Mouse (Mus musculus): ENCODE data around the gene Hoxd10. TPM values are rescaled to one million over a fixed set of nuclear protein-coding genes. Genes with fewer than 3 reads are reported as not detected.
A peak's percentile ranks its signal among the peaks of the same experiment; 100 is the strongest.

Gene Hoxd10
- polyA plus RNA-seq, 1 experiment from 2014 or later: 33.5 TPM

DNA sequence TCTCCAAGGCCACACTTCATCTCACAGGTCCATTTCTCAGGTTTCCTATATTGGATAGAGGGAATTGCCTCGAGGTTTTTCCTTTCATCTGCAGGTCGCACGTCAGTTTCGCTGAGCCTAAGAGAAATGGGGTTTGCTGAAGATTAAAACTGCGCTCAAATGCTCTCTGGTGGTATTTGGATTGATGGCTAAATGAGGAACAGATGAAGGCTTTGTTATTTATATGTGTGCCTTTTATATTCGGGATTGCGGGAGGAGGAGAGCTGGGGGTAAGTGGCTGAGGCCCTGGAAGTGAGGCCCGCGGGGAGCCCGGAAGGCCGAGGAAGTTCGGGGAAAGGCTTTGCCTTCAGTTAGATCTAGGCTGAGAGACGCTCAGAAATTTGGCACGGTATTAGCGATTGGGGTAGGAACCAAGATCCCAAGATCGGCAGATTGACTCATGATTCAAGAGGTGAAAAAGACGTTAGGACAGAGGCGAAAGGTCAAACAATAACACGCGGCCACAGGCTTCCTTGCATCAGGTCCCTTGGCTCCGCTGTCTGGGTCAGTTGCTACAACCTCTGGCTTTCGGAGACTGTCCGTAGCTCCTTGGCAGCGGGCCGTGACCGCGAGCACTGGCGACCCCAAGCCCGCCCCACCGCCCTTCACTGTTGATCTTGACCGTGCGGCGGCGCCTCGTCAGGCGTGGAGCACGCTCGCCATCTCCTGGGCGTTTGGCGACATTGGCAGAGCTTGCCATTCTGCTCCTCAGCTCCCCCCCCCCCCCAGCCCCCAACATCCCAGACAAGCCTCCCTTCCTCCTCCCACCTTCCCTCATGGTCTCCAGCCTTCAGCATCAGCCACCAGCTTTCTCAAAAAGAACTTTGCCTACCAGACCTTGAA, 19.0 kb upstream of the Hoxd10 start:
- whole genome bisulfite sequencing: 7% methylated on average over 39 of the region's 40 CpGs
- ATAC-seq (ENCODE audit: low FRiP score, low TSS enrichment): peak; percentile 36; the same call in 1 of the 2 replicates
- no peak overlapping the region for H3K9ac ChIP-seq (replicated peaks; ENCODE audit: low read length)

DNA sequence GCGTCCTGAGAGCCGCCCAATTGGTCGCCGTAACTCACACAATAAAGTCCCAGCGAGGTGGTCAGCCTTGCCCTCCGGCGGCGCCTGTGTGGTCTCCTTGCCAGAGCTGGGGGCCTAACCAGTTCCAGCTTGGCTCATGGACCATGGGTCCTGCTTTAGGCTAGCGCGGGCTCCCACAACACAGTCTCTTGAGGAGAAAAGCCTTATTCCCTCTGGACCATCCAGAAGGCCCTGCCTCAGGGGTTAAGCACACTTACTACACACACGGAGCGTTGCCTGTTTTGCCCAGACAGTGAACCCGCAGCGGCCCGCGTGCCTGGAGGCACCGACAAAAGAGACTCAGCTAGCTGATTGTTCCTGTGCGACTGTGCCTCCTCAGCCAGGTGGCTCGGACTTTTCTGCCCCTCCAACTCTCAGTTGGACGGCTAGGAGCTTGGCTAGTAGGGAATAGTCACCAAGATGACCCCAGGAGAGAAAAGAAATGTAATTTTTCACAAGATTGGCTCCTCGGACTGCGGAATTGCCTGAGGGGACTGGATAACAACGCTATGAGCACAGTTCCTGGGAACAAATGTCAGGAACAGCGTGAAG, 17.8 kb upstream of the Hoxd10 start:
- H3K4me3 ChIP-seq (ENCODE audit: low read length): no peak overlapping the region
- H3K36me3 ChIP-seq (ENCODE audit: insufficient read depth, low read length): no peaks in the 10 kb centered on the region
- no peak overlapping the region; the same call in 1 of the 2 replicates for H3K9ac ChIP-seq (replicated peaks; ENCODE audit: low read length)
- H3K27ac ChIP-seq (ENCODE audit: low read length): no peak overlapping the region
- peaks cover 55% of the 10 kb centered on the region for H3K4me1 ChIP-seq (ENCODE audit: insufficient read depth, low read length)
- ATAC-seq (ENCODE audit: low FRiP score, low TSS enrichment): no peak
- peaks cover 73% of the 10 kb centered on the region for H3K27me3 ChIP-seq (ENCODE audit: insufficient read depth, low read length)
- no peaks in the 10 kb centered on the region for H3K9me3 ChIP-seq (ENCODE audit: low read length)
- WGBS: 14% methylated on average over 24 of the region's 24 CpGs
- peak overlapping the region; percentile 29; the same call in 1 of the 2 replicates for H3K4me2 ChIP-seq (replicated peaks; ENCODE audit: low read depth, low read length)

More for the DNA sequence above, 19.0 kb upstream of the Hoxd10 start:
- Histone ChIP-seq H3K9me3 (ENCODE audit: low read length) (no peaks in the 10 kb centered on the region), H3K4me2 (replicated peaks; ENCODE audit: low read depth, low read length) (peak overlapping the region; percentile 63), H3K36me3 (ENCODE audit: insufficient read depth, low read length) (no peaks in the 10 kb centered on the region), H3K27me3 (ENCODE audit: insufficient read depth, low read length) (peaks cover 85% of the 10 kb centered on the region), H3K4me3 (ENCODE audit: low read length) (peak overlapping the region; percentile 37), H3K27ac (ENCODE audit: low read length) (no peak overlapping the region), H3K4me1 (ENCODE audit: insufficient read depth, low read length) (peaks cover 50% of the 10 kb centered on the region)

DNA sequence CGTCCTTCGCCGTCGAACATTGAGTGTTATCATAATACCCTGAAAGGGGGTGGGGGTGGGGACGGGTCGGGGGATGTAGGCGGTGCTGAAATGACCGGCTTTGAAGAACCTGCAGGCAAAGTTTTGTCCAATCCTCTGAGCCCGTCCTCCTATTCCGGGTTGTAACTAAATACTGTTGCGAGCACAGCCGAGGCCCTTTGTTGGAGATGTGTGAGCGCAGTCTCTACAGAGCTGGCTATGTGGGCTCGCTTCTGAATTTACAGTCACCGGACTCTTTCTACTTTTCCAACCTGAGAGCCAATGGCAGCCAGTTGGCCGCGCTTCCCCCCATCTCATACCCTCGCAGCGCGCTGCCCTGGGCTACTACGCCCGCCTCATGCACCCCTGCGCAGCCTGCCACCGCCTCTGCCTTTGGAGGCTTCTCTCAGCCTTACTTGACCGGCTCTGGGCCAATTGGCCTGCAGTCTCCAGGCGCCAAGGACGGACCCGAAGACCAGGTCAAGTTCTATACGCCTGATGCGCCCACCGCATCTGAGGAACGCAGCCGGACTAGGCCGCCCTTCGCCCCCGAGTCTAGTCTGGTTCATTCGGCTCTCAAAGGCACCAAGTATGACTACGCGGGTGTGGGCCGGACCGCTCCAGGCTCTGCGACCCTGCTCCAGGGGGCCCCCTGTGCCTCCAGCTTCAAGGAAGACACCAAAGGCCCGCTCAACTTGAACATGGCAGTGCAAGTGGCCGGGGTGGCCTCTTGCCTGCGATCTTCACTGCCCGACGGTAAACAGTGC, 16.7 kb upstream of the Hoxd10 start, which contains the start of gene Hoxd12:
Hoxd12 (plus strand) TSS at position 133 of the 785 bp plus-strand sequence.
- WGBS: 6% methylated on average over 47 of the region's 47 CpGs
- Histone ChIP-seq H3K4me3 (ENCODE audit: low read length) (peak within 1 kb of the TSS; percentile 28), H3K4me1 (ENCODE audit: insufficient read depth, low read length) (peaks cover 56% of the 10 kb centered on the region), H3K9ac (replicated peaks; ENCODE audit: low read length) (peak within 1 kb of the TSS; percentile 58), H3K9me3 (ENCODE audit: low read length) (no peaks in the 10 kb centered on the region), H3K27ac (ENCODE audit: low read length) (peak within 1 kb of the TSS; percentile 61), H3K36me3 (ENCODE audit: insufficient read depth, low read length) (no peaks in the 10 kb centered on the region), H3K4me2 (replicated peaks; ENCODE audit: low read depth, low read length) (peak within 1 kb of the TSS; percentile 51), H3K27me3 (ENCODE audit: insufficient read depth, low read length) (peaks cover 64% of the 10 kb centered on the region)
- ATAC-seq (ENCODE audit: low FRiP score, low TSS enrichment): 0 out of 2 replicates have a peak, but pooled peaks have one; percentile 24

DNA sequence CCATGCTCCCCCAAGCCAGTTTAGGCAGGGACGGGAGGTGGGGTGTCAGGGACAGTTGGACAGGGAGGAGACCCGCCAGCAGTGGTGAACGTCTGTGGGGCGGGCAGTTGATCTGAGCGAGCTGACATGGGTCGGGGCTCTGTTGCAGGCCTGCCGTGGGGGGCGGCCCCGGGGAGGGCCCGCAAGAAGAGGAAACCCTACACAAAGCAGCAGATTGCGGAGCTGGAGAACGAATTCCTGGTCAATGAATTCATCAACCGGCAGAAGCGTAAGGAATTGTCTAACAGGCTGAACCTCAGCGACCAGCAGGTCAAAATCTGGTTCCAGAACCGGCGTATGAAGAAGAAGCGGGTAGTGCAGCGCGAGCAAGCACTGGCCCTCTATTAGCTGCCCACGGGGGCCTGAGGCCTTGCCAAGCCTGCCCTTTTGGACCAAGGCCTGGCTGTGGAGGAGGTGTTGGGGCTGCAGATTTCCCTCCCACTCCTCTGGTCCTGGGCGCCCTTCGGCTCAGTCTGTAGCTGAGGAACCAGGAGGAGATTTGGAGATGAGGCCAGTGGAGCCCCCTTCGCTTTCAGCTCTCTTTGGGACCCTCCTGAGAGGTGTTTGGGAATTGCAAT, 15.9 kb upstream of the Hoxd10 start:
- peak overlapping the region; percentile 51 for H3K4me2 ChIP-seq (replicated peaks; ENCODE audit: low read depth, low read length)
- H3K27me3 ChIP-seq (ENCODE audit: insufficient read depth, low read length): peaks cover 66% of the 10 kb centered on the region
- no peaks in the 10 kb centered on the region for H3K36me3 ChIP-seq (ENCODE audit: insufficient read depth, low read length)
- peak overlapping the region; percentile 61 for H3K27ac ChIP-seq (ENCODE audit: low read length)
- peaks cover 56% of the 10 kb centered on the region for H3K4me1 ChIP-seq (ENCODE audit: insufficient read depth, low read length)
- H3K4me3 ChIP-seq (ENCODE audit: low read length): peak overlapping the region; percentile 28
- 0 out of 2 replicates have a peak, but pooled peaks have one; percentile 0 for ATAC-seq (ENCODE audit: low FRiP score, low TSS enrichment)
- peak overlapping the region; percentile 58 for H3K9ac ChIP-seq (replicated peaks; ENCODE audit: low read length)
- WGBS: 24% methylated on average over 24 of the region's 24 CpGs
- H3K9me3 ChIP-seq (ENCODE audit: low read length): no peaks in the 10 kb centered on the region

DNA sequence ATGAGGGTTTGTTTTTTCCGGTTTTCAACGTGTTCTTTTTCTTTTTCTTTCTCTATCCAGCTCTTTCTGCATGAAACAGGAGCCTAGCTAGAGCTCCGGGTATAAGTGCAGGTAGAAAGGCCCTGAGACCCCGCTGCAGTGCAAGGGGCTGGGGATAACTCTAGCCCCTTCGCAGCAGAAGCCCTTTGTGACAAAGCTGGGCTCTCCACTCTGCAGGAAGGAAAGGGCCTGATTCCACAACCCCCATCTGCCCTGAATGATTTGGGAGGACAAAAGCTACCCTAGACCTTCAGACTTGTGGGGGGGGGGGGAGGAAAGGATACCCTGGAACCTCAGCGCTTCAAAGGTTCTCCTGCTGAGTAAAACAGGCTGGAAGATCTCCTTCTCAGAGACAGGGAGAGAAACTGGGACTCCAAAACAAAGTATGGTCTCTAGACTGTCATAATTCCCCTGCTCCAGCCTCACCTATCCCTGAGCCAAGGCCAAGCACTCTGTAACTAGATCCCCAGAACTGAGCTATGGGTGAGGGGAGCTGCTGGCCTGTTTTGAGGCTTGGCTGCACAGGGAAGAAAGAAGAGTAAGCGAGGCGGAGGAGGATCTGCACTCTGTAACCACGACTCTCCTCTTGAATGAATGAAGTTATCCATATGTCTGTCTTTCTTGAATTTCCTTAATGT, 15.2 kb upstream of the Hoxd10 start:
- 29% methylated on average over 9 of the region's 9 CpGs for WGBS
- H3K27ac ChIP-seq (ENCODE audit: low read length): peak overlapping the region; percentile 63
- H3K4me2 ChIP-seq (replicated peaks; ENCODE audit: low read depth, low read length): peak overlapping the region; percentile 51
- H3K27me3 ChIP-seq (ENCODE audit: insufficient read depth, low read length): peaks cover 60% of the 10 kb centered on the region
- ATAC-seq (ENCODE audit: low FRiP score, low TSS enrichment): peak; percentile 35
- H3K9me3 ChIP-seq (ENCODE audit: low read length): no peaks in the 10 kb centered on the region
- peaks cover 56% of the 10 kb centered on the region for H3K4me1 ChIP-seq (ENCODE audit: insufficient read depth, low read length)
- H3K9ac ChIP-seq (replicated peaks; ENCODE audit: low read length): peak overlapping the region; percentile 52; the same call in 1 of the 2 replicates
- no peaks in the 10 kb centered on the region for H3K36me3 ChIP-seq (ENCODE audit: insufficient read depth, low read length)
- peak overlapping the region; percentile 28; the same call in 1 of the 2 replicates for H3K4me3 ChIP-seq (ENCODE audit: low read length)

DNA sequence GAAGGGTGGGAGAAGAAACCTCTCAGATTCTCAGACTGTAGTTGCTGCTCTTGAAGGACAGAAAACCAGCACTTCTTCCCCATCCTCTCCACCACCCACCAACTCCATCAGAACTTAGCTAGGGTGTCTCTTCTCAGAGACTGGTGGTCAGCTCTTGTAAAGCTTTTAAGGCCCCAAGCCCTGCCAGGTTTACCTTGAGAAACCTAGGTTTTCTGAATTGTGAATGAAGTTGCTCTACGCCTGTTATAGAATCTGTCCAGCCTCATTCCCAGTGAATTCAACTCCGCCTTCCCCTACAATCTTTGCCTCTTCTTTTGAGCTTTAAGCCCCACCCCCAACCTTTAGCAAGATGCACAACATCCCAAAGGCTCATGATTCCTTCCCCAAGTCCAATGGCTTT, 14.6 kb upstream of the Hoxd10 start:
- peaks cover 54% of the 10 kb centered on the region for H3K27me3 ChIP-seq (ENCODE audit: insufficient read depth, low read length)
- H3K27ac ChIP-seq (ENCODE audit: low read length): peak overlapping the region; percentile 63
- H3K36me3 ChIP-seq (ENCODE audit: insufficient read depth, low read length): no peaks in the 10 kb centered on the region
- no peaks in the 10 kb centered on the region for H3K9me3 ChIP-seq (ENCODE audit: low read length)
- WGBS: 38% methylated on average over 2 of the region's 2 CpGs
- peak overlapping the region; percentile 11 for H3K4me2 ChIP-seq (replicated peaks; ENCODE audit: low read depth, low read length)
- no peak overlapping the region for H3K4me3 ChIP-seq (ENCODE audit: low read length)
- no peak overlapping the region for H3K9ac ChIP-seq (replicated peaks; ENCODE audit: low read length)
- no peak for ATAC-seq (ENCODE audit: low FRiP score, low TSS enrichment)
- peaks cover 56% of the 10 kb centered on the region for H3K4me1 ChIP-seq (ENCODE audit: insufficient read depth, low read length)

DNA sequence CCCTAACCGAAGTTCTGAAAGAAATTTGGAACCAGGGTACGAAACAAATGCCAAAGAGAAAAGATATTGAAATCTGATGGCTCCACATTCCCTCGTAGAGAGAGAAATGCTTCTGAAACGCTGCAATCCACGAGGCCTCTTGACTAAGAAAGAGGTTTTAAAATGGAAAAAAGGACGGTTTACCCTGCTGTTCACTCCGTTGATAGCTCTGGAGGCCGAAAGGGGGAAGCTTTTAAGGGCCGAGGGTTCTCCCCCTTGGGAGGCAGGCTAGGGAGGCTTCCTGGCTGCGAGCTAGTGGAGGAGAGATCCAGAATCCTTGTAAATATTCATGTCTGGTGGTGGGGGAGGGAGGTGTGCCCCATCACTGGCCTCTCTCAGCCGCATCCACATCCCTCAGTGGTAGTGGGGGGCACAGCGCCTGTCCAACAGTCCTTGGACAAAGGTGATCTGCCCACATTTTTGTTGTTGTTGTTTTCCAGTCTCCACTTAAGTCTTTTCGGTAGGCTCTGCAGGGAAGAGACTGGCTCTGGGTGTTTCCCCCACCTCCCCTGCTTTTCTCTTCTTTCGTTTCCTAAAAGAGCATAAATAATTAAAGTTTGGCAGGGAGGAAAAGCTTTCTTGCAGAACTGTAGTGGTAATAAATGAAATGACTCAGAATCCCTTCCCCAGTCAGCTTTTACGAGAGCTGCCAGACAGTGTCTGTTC, 12.7 kb upstream of the Hoxd10 start, which contains the start of gene Hoxd11:
Hoxd11 (plus strand) TSS at position 667 of the 705 bp plus-strand sequence.
- no peak for ATAC-seq (ENCODE audit: low FRiP score, low TSS enrichment)
- peak within 1 kb of the TSS; percentile 63 for H3K4me3 ChIP-seq (ENCODE audit: low read length)

DNA sequence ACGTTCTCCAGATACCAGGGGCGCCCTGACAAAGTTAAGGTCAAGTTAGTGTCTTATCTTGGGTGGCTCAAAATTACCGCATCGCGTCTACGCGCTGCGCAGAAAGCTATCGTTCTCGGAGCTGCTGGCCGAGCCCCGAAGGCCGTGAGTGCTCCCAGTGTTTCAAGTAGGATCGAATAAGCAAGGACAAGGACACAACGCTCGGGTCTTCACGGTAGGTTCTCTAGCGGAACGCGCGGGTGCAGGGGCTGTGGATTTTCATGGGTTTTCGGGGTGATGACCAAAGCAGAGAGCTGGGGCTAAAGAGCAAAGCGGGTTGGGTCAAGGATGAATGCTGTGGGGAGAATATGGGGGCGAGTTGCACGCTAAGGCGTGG, 12.1 kb upstream of the Hoxd10 start:
- Histone ChIP-seq H3K4me3 (ENCODE audit: low read length) (peak overlapping the region; percentile 63), H3K27me3 (ENCODE audit: insufficient read depth, low read length) (peaks cover 31% of the 10 kb centered on the region)

More for the DNA sequence above, 12.7 kb upstream of the Hoxd10 start, which contains the start of gene Hoxd11:
- H3K9me3 ChIP-seq (ENCODE audit: low read length): no peaks in the 10 kb centered on the region
- no peaks in the 10 kb centered on the region for H3K36me3 ChIP-seq (ENCODE audit: insufficient read depth, low read length)
- H3K27me3 ChIP-seq (ENCODE audit: insufficient read depth, low read length): peaks cover 35% of the 10 kb centered on the region
- peak within 1 kb of the TSS; percentile 92 for H3K27ac ChIP-seq (ENCODE audit: low read length)
- H3K4me1 ChIP-seq (ENCODE audit: insufficient read depth, low read length): peaks cover 40% of the 10 kb centered on the region
- peak within 1 kb of the TSS; percentile 61 for H3K4me2 ChIP-seq (replicated peaks; ENCODE audit: low read depth, low read length)
- H3K9ac ChIP-seq (replicated peaks; ENCODE audit: low read length): peak within 1 kb of the TSS; percentile 89
- 3% methylated on average over 15 of the region's 15 CpGs for WGBS

More for the DNA sequence above, 12.1 kb upstream of the Hoxd10 start:
- no peak; the same call in 1 of the 2 replicates for ATAC-seq (ENCODE audit: low FRiP score, low TSS enrichment)
- H3K9me3 ChIP-seq (ENCODE audit: low read length): no peaks in the 10 kb centered on the region
- H3K9ac ChIP-seq (replicated peaks; ENCODE audit: low read length): peak overlapping the region; percentile 89
- under 1% methylated on average over 26 of the region's 26 CpGs for WGBS
- H3K4me2 ChIP-seq (replicated peaks; ENCODE audit: low read depth, low read length): peak overlapping the region; percentile 61
- H3K36me3 ChIP-seq (ENCODE audit: insufficient read depth, low read length): no peaks in the 10 kb centered on the region
- peak overlapping the region; percentile 92 for H3K27ac ChIP-seq (ENCODE audit: low read length)
- H3K4me1 ChIP-seq (ENCODE audit: insufficient read depth, low read length): peaks cover 40% of the 10 kb centered on the region
